Mouse (Mus musculus) cerebellum, adult 8-10 months (tissue): ENCODE measurements around the gene 1700028P14Rik.

Experiments
- DNase-seq: peaks from one replicate; pipeline ENCODE4 v3.0.0; 2022

The 1700028P14Rik gene

DNA sequence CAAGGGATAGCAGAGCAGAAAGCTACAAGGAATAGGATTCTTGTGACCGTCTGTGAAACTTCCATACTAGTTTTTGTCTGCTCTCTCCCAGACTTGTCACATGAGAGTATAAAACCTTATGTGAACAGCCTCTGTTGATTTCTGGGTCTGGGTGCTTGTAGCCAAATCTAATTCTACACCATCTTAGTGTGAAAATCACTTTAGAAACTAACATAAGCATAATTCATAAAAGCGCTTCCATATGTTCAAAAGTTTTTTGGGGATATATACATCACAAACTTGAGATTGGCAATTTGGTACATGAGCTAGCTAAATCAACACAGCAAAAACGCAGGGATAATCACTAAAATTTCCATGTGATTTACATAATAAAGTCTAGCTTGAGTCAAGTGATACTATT lies 57.7 kb downstream of the 1700028P14Rik start:
- DNase-seq, result no peak

DNA sequence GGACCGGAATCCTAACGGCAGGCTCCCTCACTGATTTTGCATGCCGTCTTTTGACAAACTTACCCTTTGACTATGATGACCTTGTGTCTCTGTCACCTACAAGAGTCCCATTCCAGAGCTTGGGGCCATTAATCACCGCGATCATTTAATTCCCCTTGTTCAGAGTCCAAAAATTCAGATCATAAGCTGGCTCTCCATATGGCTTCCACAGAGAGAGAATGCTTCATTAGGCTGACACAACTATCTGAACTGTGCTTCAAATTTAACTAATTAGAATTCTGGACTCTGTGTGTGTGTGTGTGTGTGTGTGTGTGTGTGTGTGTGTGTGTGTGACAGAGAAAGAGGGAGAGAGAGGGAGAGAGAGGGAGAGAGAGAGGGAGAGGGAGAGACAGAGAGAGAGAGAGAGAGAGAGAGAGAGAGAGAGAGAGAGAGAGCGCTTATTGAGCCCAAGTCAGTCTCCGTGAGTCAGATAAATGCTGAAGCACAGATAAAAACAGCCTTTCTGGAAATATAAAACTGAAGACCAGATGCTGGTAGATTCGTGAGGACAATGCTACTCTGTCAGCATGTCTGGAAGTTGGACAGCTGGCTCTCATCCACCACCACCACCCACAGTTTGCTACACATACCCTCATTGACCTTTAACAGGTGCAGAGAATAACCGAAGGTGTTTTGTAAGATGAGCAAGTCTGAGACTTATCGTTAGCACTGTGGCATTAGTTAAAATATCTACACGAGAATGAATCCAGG lies 73.8 kb downstream of the 1700028P14Rik start:
- peak; percentile 64 for DNase-seq

DNA sequence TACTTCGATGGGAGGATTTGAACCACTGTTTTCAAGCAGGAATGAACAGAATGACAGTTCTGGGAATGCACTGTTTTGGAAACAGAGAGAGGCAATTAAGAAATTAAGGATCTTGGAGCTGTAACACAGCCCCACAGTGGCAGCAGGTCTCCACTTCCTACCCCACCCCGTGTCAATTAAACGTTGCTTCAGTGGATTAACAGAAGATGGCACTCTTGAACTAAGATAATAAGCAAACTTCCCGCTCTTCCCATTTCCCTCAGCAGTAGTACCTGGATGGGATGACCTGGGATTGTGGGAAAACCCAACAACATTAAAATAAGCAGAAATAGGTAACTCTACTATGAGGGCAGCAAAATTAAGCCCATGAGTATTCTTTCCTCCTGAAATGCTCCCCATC lies 75.9 kb downstream of the 1700028P14Rik start:
- DNase-seq, result no peak

DNA sequence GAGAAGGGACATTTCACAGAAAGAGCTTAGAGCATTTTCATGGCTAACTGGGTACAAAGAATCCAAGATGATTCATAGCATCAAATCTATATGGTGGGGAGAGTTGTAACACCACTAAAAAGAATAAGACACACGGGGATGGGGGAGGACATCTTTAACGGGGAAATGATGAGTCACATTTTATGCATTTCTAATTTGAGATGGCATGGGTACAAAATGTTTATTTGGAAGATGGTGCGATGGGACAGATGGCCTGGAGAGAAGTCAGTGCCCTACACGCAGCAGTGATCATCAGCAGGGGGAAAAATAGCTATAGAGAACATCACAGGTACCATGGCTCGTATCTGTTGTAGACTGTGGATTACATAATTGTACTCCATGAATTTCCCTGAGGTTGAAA lies 88.9 kb downstream of the 1700028P14Rik start:
- DNase-seq, result peak; percentile 76

DNA sequence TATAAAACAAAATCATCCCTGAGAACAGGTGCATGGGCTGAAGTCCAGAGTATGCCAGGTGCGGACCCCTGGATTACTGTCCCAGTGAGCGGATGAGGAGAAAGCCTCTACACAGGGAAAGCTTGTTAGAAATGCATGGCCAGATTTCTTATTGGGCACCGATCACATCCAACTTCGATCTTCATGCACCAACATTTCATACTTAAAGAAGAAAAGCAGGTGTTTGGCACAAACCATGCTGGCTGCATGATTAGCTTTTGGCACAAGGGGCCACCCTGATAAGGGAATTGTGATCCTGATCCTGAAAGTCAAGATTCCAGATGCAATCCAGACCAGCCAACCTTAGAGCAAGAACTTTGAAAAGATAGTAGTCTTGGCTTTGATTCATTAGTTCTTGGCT lies 90.0 kb downstream of the 1700028P14Rik start:
- no peak for DNase-seq

DNA sequence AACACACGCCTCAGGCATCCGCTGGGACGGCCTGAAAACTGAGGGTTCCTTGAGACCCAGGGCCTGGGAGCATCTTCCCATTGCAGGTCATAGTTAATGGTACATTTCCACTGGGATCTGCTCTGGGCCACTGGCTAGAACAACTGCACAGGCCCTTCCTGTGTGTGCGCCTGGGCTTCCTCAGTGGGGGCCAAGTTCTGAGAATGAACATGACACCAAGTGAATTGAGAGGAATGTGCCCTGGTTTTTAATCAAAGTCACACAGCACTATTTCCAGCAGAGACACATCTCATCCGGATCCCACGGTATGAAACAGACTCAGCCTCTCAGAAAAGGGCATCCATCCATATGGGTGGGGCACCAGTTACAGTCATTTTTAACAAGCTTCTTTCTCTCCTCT lies 90.6 kb downstream of the 1700028P14Rik start:
- no peak for DNase-seq

DNA sequence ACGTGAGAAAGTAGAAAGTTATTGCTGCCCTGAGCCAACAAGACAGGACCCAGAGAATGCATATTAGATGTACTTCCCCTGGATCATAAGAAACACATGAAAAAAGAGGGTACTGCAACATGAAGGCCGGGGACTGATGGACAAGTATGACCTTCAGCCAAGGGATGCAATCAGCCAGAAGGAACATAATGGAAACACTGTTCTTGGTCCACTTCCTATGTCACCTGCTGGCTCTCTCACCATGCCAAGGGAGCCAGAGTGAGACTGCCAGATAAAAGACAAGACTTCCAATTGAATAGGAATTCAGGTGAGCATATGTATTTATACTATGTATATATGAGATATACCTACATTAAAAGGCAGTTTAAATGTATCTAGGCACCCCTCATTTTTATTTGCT lies 99.2 kb downstream of the 1700028P14Rik start:
- peak; percentile 59 for DNase-seq

DNA sequence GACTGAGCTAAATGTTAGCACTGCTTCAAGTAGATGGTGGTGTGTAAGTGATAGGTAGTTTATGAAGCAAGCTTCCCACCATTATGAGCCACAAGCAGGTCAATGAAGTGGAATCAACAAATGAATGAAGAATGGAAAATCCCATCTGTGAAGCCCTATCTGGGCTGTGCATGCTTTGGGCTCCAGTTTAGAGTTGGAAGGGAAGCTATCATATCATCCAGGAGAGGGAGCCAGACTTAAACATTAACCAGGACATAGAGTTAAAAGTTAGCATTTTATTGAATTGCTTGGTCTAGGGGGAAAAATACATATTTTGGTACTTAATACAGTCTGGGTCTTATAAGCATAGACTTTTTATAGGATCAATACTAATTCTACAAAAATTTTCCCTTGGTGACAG lies 107.0 kb downstream of the 1700028P14Rik start:
- peak; percentile 37 for DNase-seq

DNA sequence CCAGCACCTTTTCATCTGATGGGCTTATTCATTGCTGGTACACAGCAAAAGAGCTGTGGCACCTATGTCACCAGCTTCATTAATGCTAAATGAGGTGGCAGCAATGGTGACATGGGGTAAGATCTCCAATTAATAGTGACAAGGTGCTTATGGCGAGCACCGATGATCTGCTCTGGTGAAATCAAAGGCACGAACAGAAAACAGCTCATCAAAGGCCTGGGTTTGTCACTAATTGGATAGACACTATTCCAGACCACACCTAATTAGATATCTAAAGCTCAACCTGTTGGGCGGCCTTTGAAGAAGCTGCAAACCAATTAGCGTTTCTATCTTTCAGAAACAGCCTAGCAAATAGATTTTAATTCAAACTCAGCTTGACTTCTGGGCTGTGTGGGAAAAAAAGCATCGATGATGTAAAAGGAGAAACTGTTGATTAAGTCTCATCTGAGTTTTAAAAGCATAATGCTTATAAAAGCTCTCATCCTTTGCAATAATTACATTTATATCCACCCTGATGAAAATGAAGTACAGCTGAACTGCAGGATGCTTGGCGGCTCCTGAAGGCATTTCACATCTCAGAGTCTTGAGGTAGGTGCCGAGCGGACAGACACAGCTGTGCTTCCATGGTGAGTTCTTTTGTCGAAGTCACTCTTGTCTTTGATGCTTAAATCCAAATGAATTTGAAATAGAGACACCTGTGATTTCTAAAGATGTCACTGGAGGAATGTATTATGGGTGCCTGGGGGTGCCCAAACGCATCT lies 109.2 kb downstream of the 1700028P14Rik start:
- no peak for DNase-seq

DNA sequence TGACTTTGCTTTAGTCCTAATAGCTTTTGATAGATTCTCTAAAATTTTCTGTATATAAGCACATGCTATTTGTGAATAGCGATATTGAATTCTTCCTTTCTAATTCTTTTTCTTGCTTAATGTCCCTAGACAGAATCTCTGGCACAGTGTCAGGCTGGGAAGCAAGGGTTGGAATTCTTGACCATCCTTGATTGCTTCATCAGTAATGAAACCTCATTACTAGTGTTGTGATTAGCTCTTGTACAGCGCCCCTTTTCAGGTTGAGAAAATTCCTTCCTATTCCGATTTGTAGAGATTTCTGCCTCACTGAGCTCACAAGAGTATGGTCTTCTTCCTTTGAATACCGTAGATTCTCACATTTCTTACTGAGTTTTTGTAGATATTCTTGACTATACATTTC lies 109.9 kb downstream of the 1700028P14Rik start:
- no peak for DNase-seq

DNA sequence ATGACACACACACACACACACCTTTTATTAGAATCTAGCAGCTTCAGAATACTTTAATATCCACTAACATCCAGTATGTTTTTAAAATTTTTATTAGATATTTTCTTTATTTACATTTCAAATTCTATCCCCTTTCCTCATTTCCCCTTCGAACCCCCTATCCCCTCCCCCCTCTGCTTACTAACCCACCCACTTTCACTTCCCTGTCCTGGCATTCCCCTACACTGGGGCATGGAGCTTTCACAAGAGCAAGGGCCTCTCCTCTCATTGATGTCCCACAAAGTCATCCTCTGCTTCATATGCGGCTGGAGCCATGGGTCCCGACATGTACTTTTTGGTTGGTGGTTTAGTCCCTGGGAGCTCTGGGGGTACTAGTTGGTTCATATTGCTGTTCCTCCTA lies 116.9 kb downstream of the 1700028P14Rik start:
- no peak for DNase-seq

DNA sequence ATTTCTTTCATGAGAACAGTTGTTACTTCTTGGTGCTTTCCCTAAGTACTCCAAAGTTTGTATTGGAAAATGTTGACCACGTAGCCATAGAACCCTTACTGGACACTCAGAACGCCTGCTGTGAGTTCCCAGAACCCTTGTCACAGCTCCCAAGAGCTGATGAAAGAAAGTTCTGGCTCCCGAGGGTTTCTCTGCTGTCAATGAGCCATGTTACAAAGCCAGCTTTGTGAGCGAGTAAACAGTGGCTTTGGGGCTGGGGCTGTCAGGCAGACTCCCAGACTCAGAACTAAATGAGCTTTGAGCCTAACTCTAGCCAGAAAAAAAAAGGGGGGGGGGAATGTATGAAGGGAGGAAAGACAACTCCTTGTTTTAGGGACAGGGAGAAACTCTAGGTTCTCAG lies 120.7 kb downstream of the 1700028P14Rik start:
- no peak for DNase-seq

DNA sequence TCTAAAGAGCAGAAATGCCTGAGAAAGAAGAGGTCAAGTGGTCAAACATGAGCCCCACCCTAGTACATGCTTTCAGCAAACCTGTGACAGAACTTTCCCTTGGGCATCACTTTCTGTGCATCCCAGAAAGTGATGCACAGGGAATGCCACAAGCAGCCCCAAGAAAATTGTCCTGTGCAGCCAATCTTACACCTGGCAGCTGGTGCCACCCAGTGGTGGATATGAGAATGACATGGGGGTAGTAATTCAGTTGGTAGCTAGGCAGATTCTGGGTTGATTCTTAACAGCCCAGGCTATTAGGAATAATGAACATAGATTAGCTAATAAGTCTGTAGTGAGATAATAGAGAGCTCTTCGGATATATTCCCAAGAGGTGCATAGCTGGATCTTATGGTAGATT lies 128.9 kb downstream of the 1700028P14Rik start:
- peak; percentile 83 for DNase-seq

DNA sequence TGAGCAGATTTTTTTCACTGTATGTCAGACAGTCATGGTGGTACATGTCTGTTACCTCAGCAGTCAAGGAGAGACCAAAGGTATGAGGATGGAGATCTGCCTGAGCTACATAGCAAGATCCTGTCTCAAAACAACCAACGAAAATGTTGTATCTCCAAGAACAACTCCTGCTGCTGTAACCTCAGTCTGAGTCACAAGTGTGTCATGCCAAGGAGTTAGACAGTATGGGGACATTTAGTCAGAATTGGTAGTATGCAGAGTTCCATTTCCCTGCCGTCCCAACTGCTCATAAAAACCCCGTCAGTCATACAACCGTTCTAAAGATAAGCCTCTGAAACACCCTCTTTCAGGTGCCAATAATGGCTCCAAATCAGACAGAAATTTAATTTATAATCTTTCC lies 130.8 kb downstream of the 1700028P14Rik start:
- DNase-seq, result no peak

DNA sequence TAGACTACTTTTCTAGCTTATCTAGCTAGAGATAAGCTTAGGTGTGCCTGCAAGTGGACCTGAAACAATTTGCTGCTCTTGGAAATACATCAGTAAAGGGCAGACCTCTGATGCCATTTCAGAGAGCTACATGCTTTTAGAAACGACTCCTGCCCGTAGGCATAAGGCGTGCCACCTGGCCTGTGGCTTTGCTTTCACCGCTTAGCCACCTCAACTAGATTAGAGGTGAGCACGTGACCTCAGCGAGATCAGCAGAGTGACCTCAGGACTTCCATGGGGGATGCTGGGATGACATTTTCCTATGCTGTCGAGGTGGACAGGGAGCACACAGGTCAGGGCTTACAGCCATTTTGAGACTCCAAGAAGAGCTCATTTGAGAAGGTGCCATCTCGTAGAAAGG lies 131.5 kb downstream of the 1700028P14Rik start:
- DNase-seq, result no peak

DNA sequence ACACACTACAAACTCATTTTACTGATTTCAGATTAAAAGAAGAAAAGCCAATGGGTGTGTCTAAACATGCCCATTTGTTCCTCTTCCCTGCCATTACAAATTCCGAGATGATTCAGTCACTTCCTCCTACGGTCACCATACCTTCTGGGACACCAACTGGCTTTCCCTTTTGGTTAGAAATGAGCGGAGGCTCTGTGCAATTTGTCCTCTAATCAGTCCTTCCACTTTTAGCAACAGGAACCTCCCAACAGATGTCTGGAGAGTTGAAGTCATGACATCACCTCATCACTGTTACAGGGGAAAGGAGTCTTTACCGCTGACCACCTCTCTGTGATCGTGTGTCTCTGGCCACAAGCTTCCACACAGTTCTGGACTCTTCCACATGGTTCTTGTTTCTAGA lies 132.0 kb downstream of the 1700028P14Rik start:
- no peak for DNase-seq

DNA sequence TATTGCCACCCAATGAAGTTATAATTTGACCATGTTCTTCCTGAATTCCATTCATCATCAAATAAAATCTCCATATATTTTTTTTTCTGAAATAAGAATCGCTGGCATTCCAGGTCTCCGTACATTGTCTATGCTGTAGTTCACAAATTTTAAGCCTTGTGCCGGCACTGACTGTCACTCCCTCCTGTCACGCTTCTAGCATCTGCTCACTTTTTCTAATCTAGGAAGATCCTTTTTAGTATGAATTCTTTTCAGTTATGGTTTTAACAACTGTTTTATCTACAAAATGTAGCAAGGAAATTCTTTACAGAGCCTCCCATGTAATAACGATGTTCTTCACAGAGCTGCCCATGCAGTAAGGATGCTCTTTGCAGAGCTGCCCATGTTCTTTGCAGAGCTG lies 134.1 kb downstream of the 1700028P14Rik start:
- no peak for DNase-seq

DNA sequence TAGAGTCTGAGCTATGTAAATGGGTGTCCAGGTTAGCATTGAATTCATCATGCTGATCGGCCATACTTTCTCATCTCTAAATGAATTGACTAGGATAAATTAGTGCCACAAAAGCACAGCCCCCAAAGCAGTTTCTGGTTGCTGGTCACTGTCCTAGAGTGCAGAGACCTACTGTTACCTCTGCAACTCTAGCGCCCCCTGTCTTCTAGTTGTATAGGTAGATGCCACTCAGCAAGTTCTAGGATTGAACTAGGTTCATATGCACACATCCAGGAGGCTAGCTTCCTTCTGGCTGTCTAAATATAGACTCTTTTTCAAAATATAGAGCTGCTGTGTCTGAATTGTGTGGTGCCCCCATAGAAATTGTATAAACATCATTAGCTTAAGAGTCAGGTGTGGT lies 141.3 kb downstream of the 1700028P14Rik start:
- no peak for DNase-seq
